Mouse (Mus musculus) liver, embryonic 11.5 days (tissue): ENCODE data around the gene Kansl1. TPM values are rescaled to one million over a fixed set of nuclear protein-coding genes. Genes with fewer than 3 reads are reported as not detected.

ENCODE experiments used
- ATAC-seq: fragments of 200-750 bp; cut with Nextera tagmentation; replicated peaks from 2 replicates; pipeline ENCODE4 v1.8.0; 2017; ENCODE audit warnings: moderate number of reproducible peaks, mild to moderate bottlenecking, moderate TSS enrichment, moderate library complexity; ENCODE audit not compliant: low FRiP score
- DNase-seq: peaks from one replicate; pipeline ENCODE4 v3.0.0-alpha.2; 2017; ENCODE audit warnings: low spot score
- H3K27ac ChIP-seq: fragments of 300-500 bp; sonication (generic); 2 replicates; pipeline ENCODE4 v1.5.1; 2014; ENCODE audit warnings: mild to moderate bottlenecking, low read depth, low read length, control low read depth
- H3K27me3 ChIP-seq: fragments of 300-500 bp; sonication (generic); replicated peaks from 2 replicates; pipeline ENCODE4 v1.6.1; 2014; ENCODE audit warnings: low read length, mixed read lengths; ENCODE audit not compliant: control insufficient read depth, insufficient read depth
- H3K36me3 ChIP-seq: fragments of 300-500 bp; sonication (generic); 2 replicates; pipeline ENCODE4 v1.6.1; 2014; ENCODE audit warnings: mild to moderate bottlenecking, low read length, moderate library complexity, mixed read lengths; ENCODE audit not compliant: control insufficient read depth, insufficient read depth
- H3K4me1 ChIP-seq: fragments of 300-500 bp; sonication (generic); replicated peaks from 2 replicates; pipeline ENCODE4 v1.6.1; 2014; ENCODE audit warnings: low read length, mixed read lengths; ENCODE audit not compliant: control insufficient read depth, insufficient read depth
- H3K4me2 ChIP-seq: fragments of 300-500 bp; sonication (generic); 2 replicates; pipeline ENCODE4 v1.6.1; 2014; ENCODE audit warnings: mild to moderate bottlenecking, control low read depth, moderate library complexity
- H3K4me3 ChIP-seq: fragments of 300-500 bp; sonication (generic); 2 replicates; pipeline ENCODE4 v1.5.1; 2014; ENCODE audit warnings: low read depth, low read length, control low read depth
- H3K9ac ChIP-seq: fragments of 300-500 bp; sonication (generic); 2 replicates; pipeline ENCODE4 v1.6.1; 2014; ENCODE audit warnings: low read depth, low read length, control low read depth
- H3K9me3 ChIP-seq: fragments of 300-500 bp; sonication (generic); 2 replicates; pipeline ENCODE4 v1.6.1; 2016; ENCODE audit warnings: low read length, inconsistent platforms, mixed read lengths; ENCODE audit not compliant: control insufficient read depth
- WGBS: fragments of 180-500 bp; shearing (Covaris S2); extraction: QIAGEN DNeasy Blood & Tissue Kit; methylation state at CpG from one replicate; pipeline ENCODE4 v1.1.7; 2014; 5-methylcytosine and 5-hydroxymethylcytosine counted together
- polyA plus RNA-seq: library from polyadenylated mRNA; unstranded; fragments of >200 nt; fragmentation: Nextera tagmentation; extraction: Ambion mirVana; gene quantifications from 2 replicates; pipeline ENCODE4 v1.2.1, GENCODE M21; 2014

Kansl1 gene
- polyA plus RNA-seq, 1 experiment from 2014 or later: 18.2 TPM

DNA sequence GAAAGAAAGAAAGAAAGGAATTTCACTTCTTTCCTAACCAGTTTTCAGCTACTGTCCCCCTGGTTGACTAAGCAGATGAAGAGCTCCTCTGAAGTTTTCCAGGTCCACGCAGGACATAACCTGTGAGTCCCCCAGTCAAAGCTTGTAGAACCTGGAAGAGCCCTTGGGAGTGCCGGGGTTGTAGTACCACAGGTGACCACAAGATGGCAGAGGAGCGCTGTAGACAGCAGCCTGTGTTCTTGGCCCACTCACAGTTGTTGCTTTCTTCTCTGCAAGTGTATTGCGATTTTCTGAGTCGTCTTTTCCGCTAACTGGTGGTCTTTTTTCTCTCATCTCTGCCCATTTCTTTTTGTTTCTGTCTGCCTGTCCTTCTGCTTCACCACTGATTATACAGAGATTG lies 153.0 kb downstream of the Kansl1 start:
- 2% methylated on average over 6 of the region's 6 CpGs for WGBS
- no peak for ATAC-seq

GRCm38 (mm10) chr11:104311643-104312042 lies 157.0 kb downstream of the Kansl1 start:
- no peak for DNase-seq
- Histone ChIP-seq H3K4me1 (peaks cover 11% of the 10 kb centered on the region), H3K36me3 (no peaks in the 10 kb centered on the region), H3K27ac (no peak overlapping the region), H3K9ac (no peak overlapping the region), H3K4me3 (no peak overlapping the region), H3K4me2 (no peak overlapping the region), H3K27me3 (peaks cover 16% of the 10 kb centered on the region), H3K9me3 (no peaks in the 10 kb centered on the region)
- no peak for ATAC-seq
- WGBS: 50% methylated on average over 7 of the region's 7 CpGs

More for the DNA sequence above, 153.0 kb downstream of the Kansl1 start:
- H3K9me3 ChIP-seq: no peaks in the 10 kb centered on the region
- H3K27ac ChIP-seq: no peak overlapping the region
- peak; percentile 83 for DNase-seq
- no peak overlapping the region for H3K4me3 ChIP-seq
- H3K4me2 ChIP-seq: no peak overlapping the region
- peaks cover 15% of the 10 kb centered on the region for H3K4me1 ChIP-seq
- H3K27me3 ChIP-seq: peaks cover under 1% of the 10 kb centered on the region; the same call in 1 of the 2 replicates
- no peaks in the 10 kb centered on the region for H3K36me3 ChIP-seq
- no peak overlapping the region for H3K9ac ChIP-seq

GRCm38 (mm10) chr11:104310226-104310887 lies 158.3 kb downstream of the Kansl1 start:
- ATAC-seq: peak; percentile 91
- H3K4me2 ChIP-seq: peak overlapping the region; percentile 65
- H3K9me3 ChIP-seq: no peaks in the 10 kb centered on the region
- H3K27ac ChIP-seq: peak overlapping the region; percentile 62
- DNase-seq: no peak
- H3K4me1 ChIP-seq: peaks cover 11% of the 10 kb centered on the region
- no peaks in the 10 kb centered on the region for H3K36me3 ChIP-seq
- peak overlapping the region; percentile 47 for H3K4me3 ChIP-seq
- peaks cover 16% of the 10 kb centered on the region for H3K27me3 ChIP-seq
- peak overlapping the region; percentile 65 for H3K9ac ChIP-seq
- 15% methylated on average over 23 of the region's 23 CpGs for WGBS

GRCm38 (mm10) chr11:104309377-104310225 lies 159.1 kb downstream of the Kansl1 start:
- Histone ChIP-seq H3K4me1 (peaks cover 11% of the 10 kb centered on the region), H3K9ac (peak overlapping the region; percentile 65), H3K27me3 (peaks cover 16% of the 10 kb centered on the region), H3K36me3 (no peaks in the 10 kb centered on the region), H3K9me3 (no peaks in the 10 kb centered on the region), H3K27ac (peak overlapping the region; percentile 62), H3K4me2 (peak overlapping the region; percentile 65), H3K4me3 (peak overlapping the region; percentile 47)
- WGBS: 28% methylated on average over 12 of the region's 12 CpGs
- ATAC-seq (peak; percentile 40), DNase-seq (no peak)

DNA sequence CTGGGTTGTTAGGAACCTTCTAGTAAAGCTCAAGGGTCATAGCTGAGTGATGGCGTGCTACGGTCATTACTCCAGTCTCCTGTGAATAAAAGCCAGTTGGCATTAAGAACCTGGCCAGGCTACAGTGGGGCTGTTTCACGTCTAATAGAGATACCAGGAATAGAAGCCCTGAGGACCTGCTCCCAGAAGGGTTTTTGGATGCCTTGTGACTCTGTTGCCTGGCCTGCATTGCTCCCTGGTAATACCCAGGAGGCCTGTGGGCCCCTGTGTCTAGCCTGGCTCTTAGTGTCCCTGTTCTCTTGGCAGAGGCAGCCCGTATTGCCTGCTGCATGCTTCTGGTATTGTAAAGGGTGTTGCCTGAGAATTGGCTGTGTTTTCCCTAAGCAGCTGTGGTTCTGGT lies 161.5 kb downstream of the Kansl1 start:
- no peaks in the 10 kb centered on the region for H3K9me3 ChIP-seq
- H3K36me3 ChIP-seq: no peaks in the 10 kb centered on the region
- ATAC-seq (no peak), DNase-seq (no peak)
- WGBS: 81% methylated on average over 4 of the region's 4 CpGs
- no peak overlapping the region for H3K4me3 ChIP-seq
- no peak overlapping the region for H3K4me2 ChIP-seq
- peaks cover 18% of the 10 kb centered on the region for H3K4me1 ChIP-seq
- H3K9ac ChIP-seq: no peak overlapping the region
- H3K27me3 ChIP-seq: peaks cover 16% of the 10 kb centered on the region
- no peak overlapping the region for H3K27ac ChIP-seq

GRCm38 (mm10) chr11:104306483-104306882 lies 162.2 kb downstream of the Kansl1 start:
- DNase-seq (no peak), ATAC-seq (no peak)
- no peak overlapping the region for H3K27ac ChIP-seq
- no peak overlapping the region for H3K9ac ChIP-seq
- H3K27me3 ChIP-seq: peaks cover 16% of the 10 kb centered on the region
- H3K36me3 ChIP-seq: no peaks in the 10 kb centered on the region
- H3K4me1 ChIP-seq: peaks cover 21% of the 10 kb centered on the region
- no peak overlapping the region for H3K4me3 ChIP-seq
- no peak overlapping the region for H3K4me2 ChIP-seq
- no peaks in the 10 kb centered on the region for H3K9me3 ChIP-seq
- whole genome bisulfite sequencing: 92% methylated on average over 13 of the region's 13 CpGs

GRCm38 (mm10) chr11:104305711-104306110 lies 162.9 kb downstream of the Kansl1 start:
- Histone ChIP-seq H3K9me3 (no peaks in the 10 kb centered on the region), H3K4me1 (peaks cover 21% of the 10 kb centered on the region), H3K36me3 (no peaks in the 10 kb centered on the region), H3K4me2 (no peak overlapping the region), H3K4me3 (no peak overlapping the region), H3K27ac (no peak overlapping the region), H3K9ac (no peak overlapping the region), H3K27me3 (peaks cover 15% of the 10 kb centered on the region)
- WGBS: 82% methylated on average over 7 of the region's 7 CpGs
- no peak for DNase-seq
- ATAC-seq: no peak

DNA sequence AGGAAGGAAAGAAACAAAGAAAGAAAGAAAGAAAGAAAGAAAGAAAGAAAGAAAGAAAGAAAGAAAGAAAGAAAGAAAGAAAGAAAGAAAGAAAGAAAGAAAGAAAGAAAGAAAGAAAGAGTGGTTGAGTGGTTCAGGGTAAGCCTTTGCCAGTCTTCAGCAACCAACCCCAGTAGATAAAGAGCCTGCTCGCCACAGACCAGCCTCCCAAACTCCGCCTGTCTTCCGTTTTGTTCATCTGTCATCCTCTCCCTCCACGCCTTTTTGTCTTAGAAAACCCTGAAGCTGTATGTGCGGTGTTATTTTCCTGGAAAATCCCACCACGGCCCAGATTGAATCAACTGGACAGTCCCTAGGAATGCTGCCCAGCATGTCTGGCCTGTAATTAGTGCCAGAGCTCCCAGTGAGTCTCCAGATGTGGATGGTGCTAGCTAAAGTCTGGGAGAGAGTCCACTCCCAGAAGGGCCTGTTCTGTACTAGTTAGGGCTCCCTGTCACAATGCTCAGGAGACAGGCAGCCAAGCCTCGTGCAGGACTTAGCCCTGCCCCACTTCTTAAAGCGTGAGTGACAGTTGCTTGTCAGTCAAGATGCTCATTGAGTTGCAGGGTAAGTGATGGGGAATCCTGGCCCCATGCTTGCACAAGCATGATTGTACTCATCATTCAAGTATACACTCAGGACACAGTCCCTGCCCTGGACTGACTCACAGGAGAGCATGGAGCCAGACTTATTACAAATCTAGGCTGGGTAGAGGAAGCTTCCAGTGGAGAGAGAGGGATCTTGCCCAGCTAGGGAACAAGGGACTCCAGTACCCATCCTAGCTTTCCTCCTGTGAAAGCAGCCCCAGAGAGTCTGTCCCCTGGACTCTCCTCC lies 165.3 kb downstream of the Kansl1 start:
- no peak overlapping the region for H3K4me3 ChIP-seq
- ATAC-seq (no peak), DNase-seq (no peak)
- no peaks in the 10 kb centered on the region for H3K9me3 ChIP-seq
- H3K27me3 ChIP-seq: no peaks in the 10 kb centered on the region
- H3K36me3 ChIP-seq: no peaks in the 10 kb centered on the region
- peaks cover 10% of the 10 kb centered on the region; the same call in 1 of the 2 replicates for H3K4me1 ChIP-seq
- H3K4me2 ChIP-seq: no peak overlapping the region
- H3K27ac ChIP-seq: no peak overlapping the region
- H3K9ac ChIP-seq: no peak overlapping the region
- WGBS: 53% methylated on average over 8 of the region's 8 CpGs
